Comparison of ENCODE assay signal across 31 mouse cellular contexts in the genomic region with DNA sequence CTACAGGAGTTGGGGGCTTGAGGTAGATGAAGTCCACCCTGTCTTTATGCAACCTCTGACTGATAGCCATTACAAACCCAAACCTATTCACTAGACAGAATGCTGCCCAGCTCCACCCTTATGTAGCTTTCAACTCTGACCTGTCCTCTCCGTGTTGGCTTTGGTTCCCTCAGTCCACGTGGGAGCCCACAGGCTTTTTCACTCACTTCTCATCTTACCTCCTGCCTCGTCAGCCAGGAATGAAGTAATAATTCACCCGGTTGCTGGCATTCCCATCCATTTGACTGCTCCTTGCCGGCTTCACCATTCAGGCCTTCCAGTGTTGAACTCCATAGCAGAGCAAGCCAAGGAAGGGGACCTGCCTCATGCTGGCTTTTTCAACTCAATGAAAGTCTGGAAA. TPM values are rescaled to one million over a fixed set of nuclear protein-coding genes. Genes with fewer than 3 reads are reported as not detected.
A peak's percentile ranks its signal among the peaks of the same experiment; 100 is the strongest.
DNase-seq lines count a peak whose midpoint lies in the region; ATAC-seq and TF ChIP-seq lines count a peak whose summit lies in the region.
"Had no signal": no experiment of that assay in that cellular context is flagged by ENCODE, and none has a peak within 500 bp of the region (broad histone marks: within the 10 kb centered on the region; RNA-seq: fewer than 3 reads in every experiment).

No protein-coding gene starts in this region.

- H3K27me3 ChIP-seq in liver, adult 2 months (ENCODE audit: control insufficient read depth, insufficient read depth, low read length) = no peaks in the 10 kb centered on the region
- H3K27me3 ChIP-seq in liver, embryonic 12.5 days (replicated peaks) = no peaks in the 10 kb centered on the region
- H3K27me3 ChIP-seq in kidney, embryonic 15.5 days = no peaks in the 10 kb centered on the region
- H3K27me3 ChIP-seq: CH12.LX; embryonic facial prominence, embryonic 15.5 days; heart, embryonic 12.5 days; midbrain, embryonic 13.5 days; neural tube, embryonic 15.5 days; stomach, embryonic 15.5 days had no signal

- no peak overlapping the region for H3K4me3 ChIP-seq in liver, adult 2 months (ENCODE audit: insufficient read depth, low read depth, low read length)
- no peak overlapping the region for H3K4me3 ChIP-seq in liver, embryonic 12.5 days
- H3K4me3 ChIP-seq in kidney, embryonic 15.5 days (replicated peaks) = no peak overlapping the region
- H3K4me3 ChIP-seq: embryonic facial prominence, embryonic 10.5 days; embryonic facial prominence, embryonic 15.5 days; forebrain, embryonic 12.5 days; heart, adult 2 months; heart, embryonic 12.5 days; layer of hippocampus, adult 2 months; midbrain, embryonic 13.5 days; neural tube, embryonic 15.5 days; stomach, embryonic 15.5 days had no signal

- DNase-seq in liver, adult 2 months (ENCODE audit: extremely low read depth, low read depth, low spot score) = peak; percentile 98
- DNase-seq in kidney, postnatal 25 days = peak; percentile 69 to 85
- DNase-seq in layer of hippocampus, adult 9-11 months = no peak
- no peak for DNase-seq in ovary, adult 18-20 months (ENCODE audit: low spot score)
- DNase-seq: adrenal gland, adult 8-10 months; B cell, adult 2 months; cerebellum, adult 8-10 months; cerebellum, postnatal 25 days; forebrain, postnatal 0 days; gastrocnemius, postnatal 36 days; heart, adult 2 months; left cerebral cortex, postnatal 4 days; lung, adult 2 months; lung, postnatal 10 days; right cerebral cortex, adult 18-20 months had no signal

- WGBS in liver, adult 2 months = 9% methylated on average over 5 of the region's 5 CpGs
- 56% methylated on average over 5 of the region's 5 CpGs for WGBS in liver, embryonic 12.5 days (ENCODE audit: insufficient replicate concordance)
- 16% methylated on average over 5 of the region's 5 CpGs for WGBS in kidney, embryonic 15.5 days

- H3K4me1 ChIP-seq in liver, adult 2 months (ENCODE audit: control insufficient read depth, insufficient read depth, low read length) = peaks cover 6% of the 10 kb centered on the region
- H3K4me1 ChIP-seq in liver, embryonic 12.5 days = no peaks in the 10 kb centered on the region
- peaks cover 18% of the 10 kb centered on the region for H3K4me1 ChIP-seq in kidney, embryonic 15.5 days
- H3K4me1 ChIP-seq: forebrain, embryonic 12.5 days; heart, embryonic 12.5 days; midbrain, embryonic 13.5 days; neural tube, embryonic 15.5 days; stomach, embryonic 15.5 days had no signal

- no peak overlapping the region for H3K4me2 ChIP-seq in liver, embryonic 12.5 days
- H3K4me2 ChIP-seq in kidney, embryonic 15.5 days = no peak overlapping the region
- H3K4me2 ChIP-seq: embryonic facial prominence, embryonic 15.5 days; forebrain, embryonic 12.5 days; heart, embryonic 12.5 days; hindbrain, embryonic 14.5 days; midbrain, embryonic 13.5 days; neural tube, embryonic 15.5 days; stomach, embryonic 15.5 days had no signal

- H3K36me3 ChIP-seq in liver, adult 2 months (ENCODE audit: control insufficient read depth, insufficient read depth, low read length) = no peaks in the 10 kb centered on the region
- no peaks in the 10 kb centered on the region for H3K36me3 ChIP-seq in liver, embryonic 12.5 days
- no peaks in the 10 kb centered on the region for H3K36me3 ChIP-seq in kidney, embryonic 15.5 days
- H3K36me3 ChIP-seq: embryonic facial prominence, embryonic 10.5 days; embryonic facial prominence, embryonic 15.5 days; forebrain, embryonic 12.5 days; heart, embryonic 12.5 days; midbrain, embryonic 13.5 days; neural tube, embryonic 15.5 days; stomach, embryonic 15.5 days had no signal

- no peaks in the 10 kb centered on the region for H3K9me3 ChIP-seq in liver, embryonic 12.5 days (replicated peaks)
- H3K9me3 ChIP-seq in kidney, embryonic 15.5 days (replicated peaks) = no peaks in the 10 kb centered on the region
- H3K9me3 ChIP-seq: embryonic facial prominence, embryonic 10.5 days; embryonic facial prominence, embryonic 15.5 days; forebrain, embryonic 12.5 days; heart, embryonic 12.5 days; midbrain, embryonic 13.5 days; neural tube, embryonic 15.5 days; stomach, embryonic 15.5 days had no signal

- no peak overlapping the region for H3K9ac ChIP-seq in liver, adult 2 months (ENCODE audit: low read depth, low read length)
- H3K9ac ChIP-seq in liver, embryonic 12.5 days = no peak overlapping the region
- H3K9ac ChIP-seq in kidney, embryonic 15.5 days = no peak overlapping the region
- H3K9ac ChIP-seq: embryonic facial prominence, embryonic 15.5 days; forebrain, embryonic 12.5 days; forebrain, postnatal 0 days; heart, embryonic 12.5 days; hindbrain, embryonic 14.5 days; liver, embryonic 14.5 days; midbrain, embryonic 13.5 days; neural tube, embryonic 15.5 days; stomach, embryonic 15.5 days had no signal

- no peaks in the 10 kb centered on the region for H3K79me2 ChIP-seq in liver, adult 2 months (ENCODE audit: control insufficient read depth, insufficient read depth, low read length)

- TF ChIP-seq CTCF in liver, adult 2 months (IDR thresholded peaks at IDR 0.05; ENCODE audit: low read depth, low read length) = no peak

- no peak for ATAC-seq in liver, embryonic 12.5 days
- no peak; the same call in 1 of the 2 replicates for ATAC-seq in kidney, embryonic 15.5 days (replicated peaks; ENCODE audit: low FRiP score)
- ATAC-seq: activated CD4-positive, CD25-positive, alpha-beta regulatory T cell, adult 4 months; forebrain, postnatal 0 days; intestine, postnatal 0 days; midbrain, embryonic 13.5 days had no signal

- TF ChIP-seq POLR2A in liver, adult 2 months (IDR thresholded peaks at IDR 0.05; ENCODE audit: extremely low read depth, insufficient read depth, low read length) = no peak

- H3K27ac ChIP-seq in liver, adult 2 months (replicated peaks; ENCODE audit: insufficient read depth, low read depth, low read length) = peak overlapping the region; percentile 46
- no peak overlapping the region for H3K27ac ChIP-seq in liver, embryonic 12.5 days
- H3K27ac ChIP-seq in kidney, embryonic 15.5 days = peak overlapping the region; percentile 20; the same call in 1 of the 2 replicates
- H3K27ac ChIP-seq: embryonic facial prominence, embryonic 10.5 days; embryonic facial prominence, embryonic 15.5 days; forebrain, embryonic 12.5 days; heart, adult 2 months; hindbrain, embryonic 14.5 days; layer of hippocampus, adult 2 months; liver, embryonic 14.5 days; macrophage; midbrain, embryonic 13.5 days; neural tube, embryonic 15.5 days; stomach, embryonic 15.5 days had no signal

RNA-seq across cellular contexts. Expression of gene Cdkn3, which starts 35.4 kb away (rescaled TPM):
- total RNA-seq in liver, adult 2 months (2014; rRNA removed) = 1.2 TPM in 1 of 2 replicates, not detected in the other
- polyA plus RNA-seq in liver, adult 2 months (2012; rRNA removed) = 0.31 TPM in 1 of 2 replicates, not detected in the other
- polyA plus RNA-seq in liver, embryonic 12.5 days (2016; fragmentation: Nextera tagmentation; extraction: Ambion mirVana) = 98.8 and 99.0 TPM in 2 replicates
- polyA plus RNA-seq in kidney, embryonic 15.5 days (2015; fragmentation: Nextera tagmentation; extraction: Ambion mirVana) = 48.0 and 51.1 TPM in 2 replicates

Comparison
In these comparisons a context has a peak if more than half of its experiments do, and no peak if none do; other contexts are left out.
1. RNA of gene Cdkn3, which starts 35.4 kb away (polyA plus RNA-seq): 98.8 to 99.0 TPM in liver, embryonic 12.5 days and 48.0 to 51.1 TPM in kidney, embryonic 15.5 days; 0.31 TPM in liver, adult 2 months; every median in the first group is over 10 times any median in the second.
2. DNase-seq: peak in liver, adult 2 months (single experiment) and kidney, postnatal 25 days (2 of 2); none in layer of hippocampus, adult 9-11 months (single experiment) and ovary, adult 18-20 months (single experiment).